Mouse (Mus musculus) bone marrow macrophage, adult 2 months (primary cell): ENCODE data around the gene Golt1a.

Experiments used
- CTCF ChIP-seq: IDR thresholded peaks from 2 replicates; pipeline ENCODE4 v1.5.1; 2012; ENCODE audit warnings: low read depth, mild to moderate bottlenecking, low read length, moderate library complexity
- POLR2A ChIP-seq: IDR thresholded peaks from 2 replicates; pipeline ENCODE4 v1.6.1; 2012; ENCODE audit warnings: mild to moderate bottlenecking, low read depth, low read length, borderline replicate concordance

DNA sequence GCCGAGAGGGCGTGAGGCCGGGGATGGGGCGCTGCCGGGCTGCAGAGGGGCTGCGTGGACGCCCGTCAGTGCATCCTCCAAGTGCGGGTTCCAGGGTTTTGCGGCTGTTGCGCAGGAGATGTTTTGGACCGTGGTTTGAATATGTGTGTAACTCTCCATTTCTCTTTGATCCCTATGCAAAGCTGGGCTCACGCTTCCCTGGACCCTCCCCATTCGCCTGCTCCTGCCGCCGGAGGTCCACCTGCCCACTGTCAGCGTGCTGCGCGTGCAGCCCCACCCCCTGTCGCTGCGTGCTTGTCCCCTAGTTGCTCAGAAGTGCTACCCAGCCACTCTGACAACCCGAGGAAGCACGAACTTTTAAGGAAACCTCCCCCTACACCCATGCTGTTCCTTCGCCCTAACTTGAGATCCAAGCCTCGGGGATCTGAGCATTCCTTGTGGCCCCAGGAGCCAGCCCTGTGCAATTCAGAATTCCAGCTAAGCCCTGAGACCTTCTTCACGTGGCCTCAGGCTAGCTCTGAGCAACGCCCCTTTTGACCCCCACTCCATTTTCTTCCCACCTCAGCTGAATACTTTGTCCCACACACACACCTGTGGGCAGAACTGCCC, 54.5 kb downstream of the Golt1a start:
- TF ChIP-seq CTCF (no peak), POLR2A (no peak)
